ENCODE assay signal across 26 mouse cellular contexts in the genomic region with DNA sequence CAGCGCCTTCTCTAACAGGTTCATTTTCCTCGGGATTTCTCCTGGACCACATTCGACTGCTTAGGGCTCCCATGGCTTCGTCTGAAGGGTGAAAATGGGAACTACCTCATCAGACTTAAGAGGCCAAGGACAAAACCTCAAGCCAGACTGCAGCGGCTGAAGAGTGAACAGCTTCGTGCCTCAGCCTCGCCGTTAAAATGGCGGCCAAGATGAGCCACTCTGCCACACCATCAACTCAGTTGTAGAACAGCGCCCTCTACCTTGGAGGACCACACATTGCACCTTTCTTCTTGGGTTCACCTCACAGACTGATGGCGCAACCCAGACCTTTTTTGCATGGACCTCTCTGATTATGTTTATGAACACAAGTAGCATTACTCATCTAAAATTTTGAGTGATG.
"Had no signal": no experiment of that assay in that cellular context is flagged by ENCODE, and none has a peak within 500 bp of the region (broad histone marks: within the 10 kb centered on the region; RNA-seq: fewer than 3 reads in every experiment).

No protein-coding gene starts in this region.

- H3K9ac ChIP-seq: heart, embryonic 13.5 days; heart, embryonic 15.5 days; hindbrain, embryonic 12.5 days; hindbrain, embryonic 14.5 days; intestine, embryonic 15.5 days; limb, embryonic 12.5 days; liver, embryonic 13.5 days had no signal

- DNase-seq: gastrocnemius, postnatal 14 days; gastrocnemius, postnatal 36 days; heart, adult 11 months; heart, adult 2 months; heart, postnatal 14 days; heart, postnatal 4 days; kidney, adult 18-20 months; kidney, adult 8-10 months; kidney, postnatal 10 days; kidney, postnatal 25 days; kidney, postnatal 4 days; liver, embryonic 13.5 days had no signal

- H3K27me3 ChIP-seq: heart, embryonic 13.5 days; heart, embryonic 15.5 days; hindbrain, embryonic 12.5 days; intestine, embryonic 15.5 days had no signal

- H3K4me2 ChIP-seq: heart, embryonic 11.5 days; heart, embryonic 13.5 days; heart, embryonic 15.5 days; hindbrain, embryonic 12.5 days; hindbrain, embryonic 14.5 days; intestine, embryonic 15.5 days; limb, embryonic 12.5 days; liver, embryonic 13.5 days had no signal

- ATAC-seq: hindbrain, embryonic 16.5 days; inflammation-experienced regulatory T-cells, adult 6 months; intestine, embryonic 15.5 days; intestine, postnatal 0 days had no signal

- H3K36me3 ChIP-seq: heart, embryonic 13.5 days; heart, embryonic 15.5 days; hindbrain, embryonic 10.5 days; hindbrain, embryonic 12.5 days; intestine, embryonic 15.5 days; limb, embryonic 10.5 days; limb, embryonic 12.5 days; liver, embryonic 13.5 days had no signal

- H3K4me3 ChIP-seq: heart, adult 2 months; heart, embryonic 13.5 days; heart, embryonic 15.5 days; hindbrain, embryonic 10.5 days; hindbrain, embryonic 12.5 days; intestine, embryonic 15.5 days; layer of hippocampus, adult 2 months; left cerebral cortex, adult 2 months; limb, embryonic 10.5 days; limb, embryonic 12.5 days; liver, embryonic 13.5 days had no signal

- H3K27ac ChIP-seq: heart, adult 2 months; heart, embryonic 13.5 days; heart, embryonic 15.5 days; hindbrain, embryonic 10.5 days; hindbrain, embryonic 12.5 days; hindbrain, embryonic 14.5 days; intestine, embryonic 15.5 days; layer of hippocampus, adult 2 months; left cerebral cortex, adult 2 months; limb, embryonic 10.5 days; limb, embryonic 12.5 days; liver, embryonic 13.5 days had no signal

- H3K4me1 ChIP-seq: heart, embryonic 13.5 days; heart, embryonic 15.5 days; hindbrain, embryonic 10.5 days; hindbrain, embryonic 12.5 days; intestine, embryonic 15.5 days; limb, embryonic 10.5 days; limb, embryonic 12.5 days; liver, embryonic 13.5 days had no signal

- H3K9me3 ChIP-seq: heart, embryonic 13.5 days; heart, embryonic 15.5 days; hindbrain, embryonic 12.5 days; intestine, embryonic 15.5 days; limb, embryonic 10.5 days; limb, embryonic 12.5 days; liver, embryonic 13.5 days had no signal
